Mouse (Mus musculus): Measurements from ENCODE around the gene Mtfp1. TPM values are rescaled to one million over a fixed set of nuclear protein-coding genes. Genes with fewer than 3 reads are reported as not detected.

Mtfp1 gene
- polyA plus RNA-seq, 1 experiment from 2014 or later: 7.3 TPM

GRCm38 (mm10) chr11:4064627-4065122 lies 30.6 kb downstream of the Mtfp1 start, which contains the start of gene Sec14l3:
Gene Sec14l3 (plus strand): TSS chr11:4064841.
- H3K36me3 ChIP-seq: no peaks in the 10 kb centered on the region
- H3K27me3 ChIP-seq: no peaks in the 10 kb centered on the region
- 77% methylated on average over 5 of the region's 5 CpGs for WGBS
- no peaks in the 10 kb centered on the region for H3K4me1 ChIP-seq
- H3K4me2 ChIP-seq (replicated peaks): no peak within 1 kb of the TSS
- no peak within 1 kb of the TSS for H3K27ac ChIP-seq (replicated peaks)
- H3K9me3 ChIP-seq: no peaks in the 10 kb centered on the region
- H3K4me3 ChIP-seq: no peak within 1 kb of the TSS
- H3K9ac ChIP-seq (replicated peaks): no peak within 1 kb of the TSS
- no peak for ATAC-seq (replicated peaks)

DNA sequence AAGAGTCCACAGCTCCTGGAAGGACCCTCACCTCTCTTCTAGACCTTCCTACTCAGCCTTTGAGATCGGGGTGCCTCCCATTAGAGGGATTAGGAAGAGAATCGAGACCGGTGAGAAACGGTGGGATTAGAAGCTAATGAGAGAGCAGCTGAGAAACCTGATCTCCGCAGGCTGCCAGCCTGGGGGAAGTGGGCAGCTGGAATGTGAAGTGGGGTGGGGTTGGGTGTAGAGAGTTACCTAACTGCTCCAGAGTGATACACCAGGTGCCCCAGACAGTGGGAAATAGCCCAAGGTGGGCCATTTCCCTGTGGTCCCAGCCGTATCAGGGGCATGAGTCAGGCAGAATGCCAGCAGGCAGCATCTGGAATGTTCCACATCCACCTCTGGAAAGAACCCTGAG lies 32.3 kb downstream of the Mtfp1 start:
- Histone ChIP-seq H3K4me1 (no peaks in the 10 kb centered on the region), H3K27ac (replicated peaks) (no peak overlapping the region), H3K9me3 (no peaks in the 10 kb centered on the region), H3K9ac (replicated peaks) (no peak overlapping the region), H3K4me3 (no peak overlapping the region), H3K27me3 (no peaks in the 10 kb centered on the region), H3K36me3 (no peaks in the 10 kb centered on the region), H3K4me2 (replicated peaks) (no peak overlapping the region)
- no peak for ATAC-seq (replicated peaks)
- WGBS: 23% methylated on average over 6 of the region's 6 CpGs

GRCm38 (mm10) chr11:4062523-4062922 lies 32.7 kb downstream of the Mtfp1 start:
- 94% methylated on average over 4 of the region's 4 CpGs for WGBS

DNA sequence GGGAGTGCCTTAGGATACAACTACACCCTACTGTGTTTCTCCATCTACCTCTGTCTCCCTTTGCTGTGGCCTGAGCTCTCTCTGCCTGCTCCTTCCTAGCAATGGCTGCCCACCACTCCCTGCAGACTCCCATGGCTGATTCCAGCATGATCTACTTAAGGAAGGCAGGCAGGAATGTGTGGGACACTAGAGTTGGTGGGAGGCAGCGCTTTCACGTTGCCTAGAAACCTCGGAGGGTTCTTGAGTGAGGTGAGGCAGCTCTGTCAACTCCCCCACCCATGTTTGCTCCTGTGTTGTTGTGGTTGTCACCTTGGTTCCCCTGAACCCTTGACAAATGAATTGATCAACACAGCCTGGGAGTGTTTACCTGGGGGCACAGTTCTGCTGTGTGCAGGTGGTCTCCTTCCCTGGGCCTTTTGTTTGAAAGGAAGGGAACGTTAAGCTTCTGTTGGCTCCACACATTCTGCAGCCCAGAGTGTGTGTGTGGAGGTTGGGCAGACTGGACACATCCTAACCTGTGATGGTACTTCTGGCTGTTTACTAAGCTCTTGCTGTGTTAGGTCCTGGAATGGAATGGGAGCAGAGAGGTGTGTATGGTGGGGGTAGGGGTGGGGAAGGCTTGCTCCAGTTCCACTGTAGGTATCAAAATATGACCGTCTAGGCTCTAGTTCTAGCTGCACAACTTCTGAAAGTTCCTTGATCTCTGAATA lies 34.2 kb downstream of the Mtfp1 start:
- Histone ChIP-seq H3K9me3 (no peaks in the 10 kb centered on the region), H3K9ac (replicated peaks) (no peak overlapping the region), H3K4me1 (no peaks in the 10 kb centered on the region), H3K4me3 (no peak overlapping the region), H3K27ac (replicated peaks) (no peak overlapping the region), H3K27me3 (no peaks in the 10 kb centered on the region), H3K4me2 (replicated peaks) (no peak overlapping the region), H3K36me3 (no peaks in the 10 kb centered on the region)
- ATAC-seq (replicated peaks): no peak
- 76% methylated on average over 5 of the region's 5 CpGs for WGBS

More at GRCm38 (mm10) chr11:4062523-4062922, 32.7 kb downstream of the Mtfp1 start:
- H3K27ac ChIP-seq (replicated peaks): no peak overlapping the region
- H3K36me3 ChIP-seq: no peaks in the 10 kb centered on the region
- no peak overlapping the region for H3K4me3 ChIP-seq
- H3K9ac ChIP-seq (replicated peaks): no peak overlapping the region
- no peak overlapping the region for H3K4me2 ChIP-seq (replicated peaks)
- no peaks in the 10 kb centered on the region for H3K4me1 ChIP-seq
- no peak for ATAC-seq (replicated peaks)
- no peaks in the 10 kb centered on the region for H3K9me3 ChIP-seq
- H3K27me3 ChIP-seq: no peaks in the 10 kb centered on the region

DNA sequence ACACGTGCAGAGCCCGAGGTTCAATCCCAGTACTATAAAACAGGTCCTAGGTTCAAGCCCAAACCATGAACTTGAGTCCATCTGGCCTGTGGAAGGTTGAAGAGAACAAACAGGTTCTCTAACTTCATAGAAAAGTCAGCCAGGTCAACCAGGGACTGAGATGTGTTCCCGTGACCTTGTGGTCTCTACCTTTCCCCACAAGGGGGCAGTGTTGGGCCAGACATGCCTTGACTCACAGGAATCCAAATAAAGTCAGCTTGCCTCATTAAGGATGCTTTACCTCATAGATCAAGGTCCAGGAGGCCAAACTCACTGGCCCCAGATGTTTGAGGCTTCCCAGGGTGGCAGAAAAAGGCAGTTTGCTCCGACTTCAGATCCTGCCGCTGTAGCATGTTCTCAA lies 41.7 kb downstream of the Mtfp1 start:
- WGBS: 15% methylated on average over 5 of the region's 5 CpGs
- no peak for ATAC-seq (replicated peaks)

GRCm38 (mm10) chr11:4048438-4048837 lies 46.8 kb downstream of the Mtfp1 start:
- no peak overlapping the region for H3K4me3 ChIP-seq
- no peaks in the 10 kb centered on the region for H3K4me1 ChIP-seq
- WGBS: 85% methylated on average over 6 of the region's 6 CpGs
- H3K27ac ChIP-seq (replicated peaks): no peak overlapping the region
- no peak overlapping the region for H3K4me2 ChIP-seq (replicated peaks)
- no peak overlapping the region for H3K9ac ChIP-seq (replicated peaks)
- no peak for ATAC-seq (replicated peaks)
- no peaks in the 10 kb centered on the region for H3K27me3 ChIP-seq
- H3K36me3 ChIP-seq: no peaks in the 10 kb centered on the region
- H3K9me3 ChIP-seq: no peaks in the 10 kb centered on the region

More for the DNA sequence above, 41.7 kb downstream of the Mtfp1 start:
- Histone ChIP-seq H3K4me1 (no peaks in the 10 kb centered on the region), H3K27me3 (no peaks in the 10 kb centered on the region), H3K4me2 (replicated peaks) (no peak overlapping the region), H3K27ac (replicated peaks) (no peak overlapping the region), H3K36me3 (no peaks in the 10 kb centered on the region), H3K9me3 (no peaks in the 10 kb centered on the region), H3K4me3 (no peak overlapping the region), H3K9ac (replicated peaks) (no peak overlapping the region)

DNA sequence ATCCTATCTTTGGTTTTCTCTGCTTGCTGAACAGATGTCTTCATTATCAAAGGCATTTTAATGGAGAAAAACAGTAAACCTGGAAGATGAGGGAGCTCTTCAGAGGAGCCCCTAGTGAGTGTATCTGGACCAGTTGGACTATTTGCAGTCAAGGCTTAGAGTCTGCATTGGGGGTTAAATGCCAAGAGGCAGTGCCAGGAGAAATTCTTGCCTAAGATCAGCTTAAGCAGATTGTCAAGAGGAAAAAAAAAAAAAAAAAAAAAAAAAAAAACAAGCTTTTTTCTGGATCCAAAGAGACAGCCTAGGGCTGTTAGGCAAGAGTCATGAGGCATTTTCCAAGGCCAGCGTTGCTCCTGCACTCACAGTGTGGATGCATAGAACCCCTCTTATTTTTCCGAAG lies 47.5 kb downstream of the Mtfp1 start:
- Histone ChIP-seq H3K27ac (replicated peaks) (no peak overlapping the region), H3K9me3 (no peaks in the 10 kb centered on the region), H3K27me3 (no peaks in the 10 kb centered on the region), H3K36me3 (no peaks in the 10 kb centered on the region), H3K4me1 (no peaks in the 10 kb centered on the region), H3K9ac (replicated peaks) (no peak overlapping the region), H3K4me3 (no peak overlapping the region), H3K4me2 (replicated peaks) (no peak overlapping the region)
- ATAC-seq (replicated peaks): no peak
- WGBS: 85% methylated on average over 2 of the region's 2 CpGs

- no peaks in the 10 kb centered on the region for H3K4me1 ChIP-seq
- no peak for ATAC-seq (replicated peaks)
- H3K27ac ChIP-seq (replicated peaks): no peak overlapping the region
- WGBS: 71% methylated on average over 5 of the region's 5 CpGs
- H3K36me3 ChIP-seq: no peaks in the 10 kb centered on the region
- H3K4me3 ChIP-seq: no peak overlapping the region
- H3K9ac ChIP-seq (replicated peaks): no peak overlapping the region
- H3K9me3 ChIP-seq: no peaks in the 10 kb centered on the region
- no peak overlapping the region for H3K4me2 ChIP-seq (replicated peaks)
- H3K27me3 ChIP-seq: no peaks in the 10 kb centered on the region
Measured at GRCm38 (mm10) chr11:4046526-4046925, 48.7 kb downstream of the Mtfp1 start.

DNA sequence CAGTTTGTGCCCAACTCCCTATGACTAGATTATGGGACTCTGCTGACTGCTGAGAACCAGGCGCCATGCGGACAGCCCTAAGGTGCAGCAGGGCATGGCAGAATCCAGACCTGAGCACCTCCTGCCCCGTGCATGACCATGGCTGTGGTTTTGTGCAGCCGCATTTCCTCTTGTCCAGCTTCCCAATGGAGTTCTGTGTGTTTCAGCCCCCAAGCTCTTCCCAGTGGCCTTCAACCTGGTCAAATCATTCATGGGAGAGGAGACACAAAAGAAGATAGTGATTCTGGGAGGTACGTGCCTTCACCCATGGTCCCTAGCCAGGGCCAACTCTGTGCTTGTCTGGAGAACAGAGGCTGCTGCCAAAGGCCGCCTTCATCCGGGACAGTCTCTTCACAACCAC lies 52.2 kb downstream of the Mtfp1 start:
- no peak for ATAC-seq (replicated peaks)
- H3K27ac ChIP-seq (replicated peaks): no peak overlapping the region
- H3K27me3 ChIP-seq: no peaks in the 10 kb centered on the region
- no peak overlapping the region for H3K9ac ChIP-seq (replicated peaks)
- H3K36me3 ChIP-seq: no peaks in the 10 kb centered on the region
- no peaks in the 10 kb centered on the region for H3K4me1 ChIP-seq
- no peak overlapping the region for H3K4me2 ChIP-seq (replicated peaks)
- 89% methylated on average over 7 of the region's 7 CpGs for WGBS
- H3K9me3 ChIP-seq: no peaks in the 10 kb centered on the region
- no peak overlapping the region for H3K4me3 ChIP-seq

Small RNA genes lying within 50 kb of the gene (microRNA-seq; reads per million reads assigned to microRNA genes)
- gene Mir3060: 5.1 reads per million, percentile 19 among the genes with 10 or more reads in this experiment

Other genes starting within 250 kb of the Mtfp1 start
- gene Osbp2, start 231.5 kb downstream of the Mtfp1 start, polyA plus RNA-seq (2015; fragmentation: Nextera tagmentation; extraction: Ambion mirVana): 11.9 and 14.6 TPM in 2 replicates
- gene 4921536K21Rik, start 200.3 kb downstream of the Mtfp1 start, polyA plus RNA-seq (2015; fragmentation: Nextera tagmentation; extraction: Ambion mirVana): 0.57 and 0.61 TPM in 2 replicates
- 35.4 and 38.3 TPM in 2 replicates for gene Dusp18, start 200.2 kb downstream of the Mtfp1 start, polyA plus RNA-seq (2015; fragmentation: Nextera tagmentation; extraction: Ambion mirVana)
- 13.2 and 13.7 TPM in 2 replicates for gene Slc35e4, start 180.8 kb downstream of the Mtfp1 start, polyA plus RNA-seq (2015; fragmentation: Nextera tagmentation; extraction: Ambion mirVana)
- 14.1 and 15.3 TPM in 2 replicates for gene Tcn2, start 163.3 kb downstream of the Mtfp1 start, polyA plus RNA-seq (2015; fragmentation: Nextera tagmentation; extraction: Ambion mirVana)
- gene Pes1, start 131.5 kb downstream of the Mtfp1 start, polyA plus RNA-seq (2015; fragmentation: Nextera tagmentation; extraction: Ambion mirVana): 70.5 and 71.6 TPM in 2 replicates
- gene 4930556J24Rik, start 118.7 kb downstream of the Mtfp1 start, polyA plus RNA-seq (2015; fragmentation: Nextera tagmentation; extraction: Ambion mirVana): not detected in 2 replicates
- 1.5 and 2.0 TPM in 2 replicates for gene Gal3st1, start 111.8 kb downstream of the Mtfp1 start, polyA plus RNA-seq (2015; fragmentation: Nextera tagmentation; extraction: Ambion mirVana)
- not detected in 2 replicates for gene Sec14l4, start 64.0 kb downstream of the Mtfp1 start, polyA plus RNA-seq (2015; fragmentation: Nextera tagmentation; extraction: Ambion mirVana)
- 0.75 and 0.91 TPM in 2 replicates for gene Sec14l3, start 30.6 kb downstream of the Mtfp1 start, polyA plus RNA-seq (2015; fragmentation: Nextera tagmentation; extraction: Ambion mirVana)
- gene Sec14l2, start 28.0 kb upstream of the Mtfp1 start, polyA plus RNA-seq (2015; fragmentation: Nextera tagmentation; extraction: Ambion mirVana): 1.5 and 2.4 TPM in 2 replicates
- 47.2 and 49.7 TPM in 2 replicates for gene Rnf215, start 39.8 kb upstream of the Mtfp1 start, polyA plus RNA-seq (2015; fragmentation: Nextera tagmentation; extraction: Ambion mirVana)
- gene Ccdc157, start 64.8 kb upstream of the Mtfp1 start, polyA plus RNA-seq (2015; fragmentation: Nextera tagmentation; extraction: Ambion mirVana): 6.7 and 6.9 TPM in 2 replicates
- 51.9 and 55.0 TPM in 2 replicates for gene Sf3a1, start 64.9 kb upstream of the Mtfp1 start, polyA plus RNA-seq (2015; fragmentation: Nextera tagmentation; extraction: Ambion mirVana)
- gene Tbc1d10a, start 91.3 kb upstream of the Mtfp1 start, polyA plus RNA-seq (2015; fragmentation: Nextera tagmentation; extraction: Ambion mirVana): 30.2 and 31.1 TPM in 2 replicates
- 1.4 and 1.5 TPM in 2 replicates for gene Castor1, start 122.8 kb upstream of the Mtfp1 start, polyA plus RNA-seq (2015; fragmentation: Nextera tagmentation; extraction: Ambion mirVana)
- not detected in 2 replicates for gene Osm, start 141.0 kb upstream of the Mtfp1 start, polyA plus RNA-seq (2015; fragmentation: Nextera tagmentation; extraction: Ambion mirVana)
- gene Lif, start 162.1 kb upstream of the Mtfp1 start, polyA plus RNA-seq (2015; fragmentation: Nextera tagmentation; extraction: Ambion mirVana): not detected in 2 replicates

Measured in forebrain, embryonic 15.5 days (tissue).